Mouse (Mus musculus): ENCODE results near the gene Trim24. TPM values are rescaled to one million over a fixed set of nuclear protein-coding genes. Genes with fewer than 3 reads are reported as not detected.
A peak's percentile ranks its signal among the peaks of the same experiment; 100 is the strongest.
"Not testable (repeated sequence)": the region's sequence is repeated elsewhere in the genome, so short reads cannot be mapped to it uniquely, and the experiment has no call there.

Trim24 gene
- 8.0 and 8.9 TPM in 2 replicates for polyA plus RNA-seq (2015; fragmentation: Nextera tagmentation; extraction: Ambion mirVana)

GRCm38 (mm10) chr6:37870245-37871136 lies at the start of gene Trim24:
Trim24 (plus strand) TSS chr6:37870811.
- Histone ChIP-seq H3K9ac (ENCODE audit: low read length) (peak within 1 kb of the TSS; percentile 88), H3K9me3 (replicated peaks; ENCODE audit: control insufficient read depth, low read length) (peaks cover 23% of the 10 kb centered on the region), H3K4me2 (ENCODE audit: low read depth, low read length) (peak within 1 kb of the TSS; percentile 67), H3K27ac (ENCODE audit: low read length) (peak within 1 kb of the TSS; percentile 98), H3K4me3 (replicated peaks; ENCODE audit: low read length) (peak within 1 kb of the TSS; percentile 79), H3K36me3 (ENCODE audit: control insufficient read depth, insufficient read depth, low read length) (peaks cover 7% of the 10 kb centered on the region), H3K4me1 (ENCODE audit: control insufficient read depth, insufficient read depth, low read length) (no peaks in the 10 kb centered on the region), H3K27me3 (ENCODE audit: control insufficient read depth, insufficient read depth, low read length) (no peaks in the 10 kb centered on the region)
- WGBS, result under 1% methylated on average over 71 of the region's 89 CpGs
- peak; percentile 100 for ATAC-seq (ENCODE audit: insufficient read depth, low FRiP score)

- no peak overlapping the region for H3K4me3 ChIP-seq (replicated peaks; ENCODE audit: low read length)
- no peaks in the 10 kb centered on the region for H3K4me1 ChIP-seq (ENCODE audit: control insufficient read depth, insufficient read depth, low read length)
- H3K27ac ChIP-seq (ENCODE audit: low read length), result no peak overlapping the region
- H3K4me2 ChIP-seq (ENCODE audit: low read depth, low read length), result no peak overlapping the region
- no peaks in the 10 kb centered on the region for H3K36me3 ChIP-seq (ENCODE audit: control insufficient read depth, insufficient read depth, low read length)
- H3K9ac ChIP-seq (ENCODE audit: low read length), result no peak overlapping the region
- ATAC-seq (ENCODE audit: insufficient read depth, low FRiP score), result no peak
- WGBS, result 88% methylated on average over 6 of the region's 6 CpGs
- H3K27me3 ChIP-seq (ENCODE audit: control insufficient read depth, insufficient read depth, low read length), result no peaks in the 10 kb centered on the region
- no peaks in the 10 kb centered on the region for H3K9me3 ChIP-seq (replicated peaks; ENCODE audit: control insufficient read depth, low read length)
Observed at GRCm38 (mm10) chr6:37821531-37822051, 49.0 kb upstream of the Trim24 start.

- H3K4me2 ChIP-seq (ENCODE audit: low read depth, low read length), result no peak overlapping the region
- no peak for ATAC-seq (ENCODE audit: insufficient read depth, low FRiP score)
- no peak overlapping the region for H3K4me3 ChIP-seq (replicated peaks; ENCODE audit: low read length)
- no peak overlapping the region for H3K9ac ChIP-seq (ENCODE audit: low read length)
- no peaks in the 10 kb centered on the region for H3K9me3 ChIP-seq (replicated peaks; ENCODE audit: control insufficient read depth, low read length)
- H3K36me3 ChIP-seq (ENCODE audit: control insufficient read depth, insufficient read depth, low read length), result no peaks in the 10 kb centered on the region
- 88% methylated on average over 2 of the region's 2 CpGs for WGBS
- no peaks in the 10 kb centered on the region for H3K4me1 ChIP-seq (ENCODE audit: control insufficient read depth, insufficient read depth, low read length)
- no peak overlapping the region for H3K27ac ChIP-seq (ENCODE audit: low read length)
- H3K27me3 ChIP-seq (ENCODE audit: control insufficient read depth, insufficient read depth, low read length), result no peaks in the 10 kb centered on the region
Observed at GRCm38 (mm10) chr6:37822390-37822789, 48.2 kb upstream of the Trim24 start.

GRCm38 (mm10) chr6:37823731-37824130 lies 46.9 kb upstream of the Trim24 start:
- Histone ChIP-seq H3K9ac (ENCODE audit: low read length) (no peak overlapping the region), H3K27ac (ENCODE audit: low read length) (no peak overlapping the region), H3K9me3 (replicated peaks; ENCODE audit: control insufficient read depth, low read length) (no peaks in the 10 kb centered on the region), H3K36me3 (ENCODE audit: control insufficient read depth, insufficient read depth, low read length) (no peaks in the 10 kb centered on the region), H3K27me3 (ENCODE audit: control insufficient read depth, insufficient read depth, low read length) (no peaks in the 10 kb centered on the region), H3K4me3 (replicated peaks; ENCODE audit: low read length) (no peak overlapping the region), H3K4me1 (ENCODE audit: control insufficient read depth, insufficient read depth, low read length) (no peaks in the 10 kb centered on the region), H3K4me2 (ENCODE audit: low read depth, low read length) (no peak overlapping the region)
- ATAC-seq (ENCODE audit: insufficient read depth, low FRiP score), result no peak
- WGBS, result 76% methylated on average over 4 of the region's 4 CpGs

- not testable (repeated sequence) for H3K4me2 ChIP-seq (ENCODE audit: low read depth, low read length); H3K27me3 ChIP-seq (ENCODE audit: control insufficient read depth, insufficient read depth, low read length); H3K27ac ChIP-seq (ENCODE audit: low read length); ATAC-seq (ENCODE audit: insufficient read depth, low FRiP score); H3K36me3 ChIP-seq (ENCODE audit: control insufficient read depth, insufficient read depth, low read length); H3K9ac ChIP-seq (ENCODE audit: low read length); H3K4me3 ChIP-seq (replicated peaks; ENCODE audit: low read length); H3K9me3 ChIP-seq (replicated peaks; ENCODE audit: control insufficient read depth, low read length); H3K4me1 ChIP-seq (ENCODE audit: control insufficient read depth, insufficient read depth, low read length)
- 84% methylated on average over 7 of the region's 7 CpGs for WGBS
Observed at GRCm38 (mm10) chr6:37825331-37826115, 45.1 kb upstream of the Trim24 start.

GRCm38 (mm10) chr6:37828955-37829354 lies 41.7 kb upstream of the Trim24 start:
- no peak overlapping the region for H3K27ac ChIP-seq (ENCODE audit: low read length)
- H3K4me1 ChIP-seq (ENCODE audit: control insufficient read depth, insufficient read depth, low read length), result no peaks in the 10 kb centered on the region
- no peaks in the 10 kb centered on the region for H3K36me3 ChIP-seq (ENCODE audit: control insufficient read depth, insufficient read depth, low read length)
- H3K9ac ChIP-seq (ENCODE audit: low read length), result no peak overlapping the region
- H3K27me3 ChIP-seq (ENCODE audit: control insufficient read depth, insufficient read depth, low read length), result no peaks in the 10 kb centered on the region
- H3K4me2 ChIP-seq (ENCODE audit: low read depth, low read length), result no peak overlapping the region
- H3K4me3 ChIP-seq (replicated peaks; ENCODE audit: low read length), result no peak overlapping the region
- ATAC-seq (ENCODE audit: insufficient read depth, low FRiP score), result no peak
- WGBS, result 86% methylated on average over 3 of the region's 3 CpGs
- H3K9me3 ChIP-seq (replicated peaks; ENCODE audit: control insufficient read depth, low read length), result peaks cover 4% of the 10 kb centered on the region

- no peak overlapping the region for H3K4me2 ChIP-seq (ENCODE audit: low read depth, low read length)
- H3K4me1 ChIP-seq (ENCODE audit: control insufficient read depth, insufficient read depth, low read length), result no peaks in the 10 kb centered on the region
- no peaks in the 10 kb centered on the region for H3K36me3 ChIP-seq (ENCODE audit: control insufficient read depth, insufficient read depth, low read length)
- peaks cover 4% of the 10 kb centered on the region for H3K9me3 ChIP-seq (replicated peaks; ENCODE audit: control insufficient read depth, low read length)
- no peaks in the 10 kb centered on the region for H3K27me3 ChIP-seq (ENCODE audit: control insufficient read depth, insufficient read depth, low read length)
- ATAC-seq (ENCODE audit: insufficient read depth, low FRiP score), result no peak
- no peak overlapping the region for H3K27ac ChIP-seq (ENCODE audit: low read length)
- H3K4me3 ChIP-seq (replicated peaks; ENCODE audit: low read length), result no peak overlapping the region
- no peak overlapping the region for H3K9ac ChIP-seq (ENCODE audit: low read length)
Observed at GRCm38 (mm10) chr6:37829631-37830030, 41.0 kb upstream of the Trim24 start.

GRCm38 (mm10) chr6:37833691-37834090 lies 36.9 kb upstream of the Trim24 start:
- Histone ChIP-seq H3K27ac (ENCODE audit: low read length) (no peak overlapping the region), H3K4me2 (ENCODE audit: low read depth, low read length) (no peak overlapping the region), H3K27me3 (ENCODE audit: control insufficient read depth, insufficient read depth, low read length) (no peaks in the 10 kb centered on the region), H3K9ac (ENCODE audit: low read length) (no peak overlapping the region), H3K36me3 (ENCODE audit: control insufficient read depth, insufficient read depth, low read length) (no peaks in the 10 kb centered on the region), H3K4me3 (replicated peaks; ENCODE audit: low read length) (no peak overlapping the region), H3K4me1 (ENCODE audit: control insufficient read depth, insufficient read depth, low read length) (no peaks in the 10 kb centered on the region), H3K9me3 (replicated peaks; ENCODE audit: control insufficient read depth, low read length) (peaks cover 4% of the 10 kb centered on the region)
- WGBS, result 94% methylated on average over 1 of the region's 1 CpGs
- ATAC-seq (ENCODE audit: insufficient read depth, low FRiP score), result no peak
